Mouse (Mus musculus) lung, adult 2 months (tissue): ENCODE results near the gene Fam214a.

Experiments used
- CTCF ChIP-seq: fragments of 200-500 bp; IDR thresholded peaks from 2 replicates; pipeline ENCODE4 v1.5.1; 2011; ENCODE audit warnings: mild to moderate bottlenecking, low read length, control low read depth; ENCODE audit not compliant: insufficient read depth
- POLR2A ChIP-seq: fragments of 200-500 bp; IDR thresholded peaks from 2 replicates; pipeline ENCODE4 v1.6.1; 2011; ENCODE audit warnings: low read depth, mild to moderate bottlenecking, control low read depth, low read length, borderline replicate concordance; ENCODE audit errors: extremely low read depth

DNA sequence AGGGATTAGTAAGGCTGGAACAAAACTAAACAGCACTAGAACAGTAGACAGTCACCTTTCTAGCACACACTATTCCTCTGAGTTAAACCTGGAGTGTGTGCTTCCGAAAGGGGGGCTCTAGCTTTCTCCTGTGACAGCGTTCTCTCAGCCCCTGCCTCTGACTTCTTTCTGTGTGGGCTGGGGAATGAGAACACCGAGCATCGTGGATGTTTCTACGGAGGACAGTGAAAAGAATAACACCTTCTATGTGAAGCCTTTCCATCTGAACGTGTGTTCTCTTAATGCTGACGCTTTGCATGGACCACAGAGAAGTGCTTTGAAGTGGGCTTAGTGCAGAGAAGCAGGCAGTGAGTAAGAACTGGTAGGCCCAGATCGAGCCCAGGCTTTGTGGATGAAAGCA is 29.5 kb downstream of the Fam214a start:
- no peak for TF ChIP-seq CTCF
- no peak for TF ChIP-seq POLR2A
